Mouse (Mus musculus) heart, adult 2 months (tissue): ENCODE measurements around the gene Fam19a2. TPM values are rescaled to one million over a fixed set of nuclear protein-coding genes. Genes with fewer than 3 reads are reported as not detected.

ENCODE experiments used
- DNase-seq, 2 experiments: peaks; one replicate each; pipeline ENCODE4 v3.0.0; 2021
- H3K27ac ChIP-seq: fragments of 200-600 bp; 2 replicates; pipeline ENCODE4 v1.8.1; 2022
- H3K27me3 ChIP-seq: fragments of 200-500 bp; 2 replicates; pipeline ENCODE4 v1.6.1; 2012; ENCODE audit warnings: mild to moderate bottlenecking, low read length, inconsistent platforms, mixed read lengths; ENCODE audit not compliant: control insufficient read depth, insufficient read depth
- H3K36me3 ChIP-seq: fragments of 200-500 bp; 2 replicates; pipeline ENCODE4 v1.6.1; 2012; ENCODE audit warnings: low read length, inconsistent platforms; ENCODE audit not compliant: control insufficient read depth, insufficient read depth
- H3K4me1 ChIP-seq: fragments of 200-500 bp; 2 replicates; pipeline ENCODE4 v1.6.1; 2011; ENCODE audit warnings: low read length; ENCODE audit not compliant: control insufficient read depth, insufficient read depth
- H3K4me3 ChIP-seq: fragments of 200-600 bp; 2 replicates; pipeline ENCODE4 v1.8.1; 2022
- H3K79me2 ChIP-seq: fragments of 200-500 bp; replicated peaks from 2 replicates; pipeline ENCODE4 v1.6.1; 2012; ENCODE audit warnings: mild to moderate bottlenecking, inconsistent platforms, low read length, moderate library complexity, mixed read lengths; ENCODE audit not compliant: control insufficient read depth, insufficient read depth
- H3K9ac ChIP-seq: fragments of 200-500 bp; 2 replicates; pipeline ENCODE4 v1.6.1; 2012; ENCODE audit warnings: low read depth, mild to moderate bottlenecking, control low read depth, inconsistent platforms, low read length, mixed read lengths
- CTCF ChIP-seq: fragments of 200-600 bp; IDR thresholded peaks from 2 replicates; pipeline ENCODE4 v1.8.1; 2022; ENCODE audit warnings: antibody characterized with exemption, mild to moderate bottlenecking, moderate library complexity
- EP300 ChIP-seq: fragments of 200-500 bp; IDR thresholded peaks from 2 replicates; pipeline ENCODE4 v1.6.1; 2011; ENCODE audit warnings: low read depth, low read length, control low read depth; ENCODE audit not compliant: insufficient read depth
- POLR2A ChIP-seq: fragments of 200-500 bp; IDR thresholded peaks from 2 replicates; pipeline ENCODE4 v1.6.1; 2011; ENCODE audit warnings: mild to moderate bottlenecking, low read depth, low read length, control low read depth; ENCODE audit not compliant: insufficient read depth
- WGBS: fragments of 180-500 bp; shearing (Covaris S2); methylation state at CpG from one replicate; pipeline ENCODE4 v1.1.7; 2018; 5-methylcytosine and 5-hydroxymethylcytosine counted together
- intact Hi-C: fragments of 180-260 bp; cut with DNase I; formaldehyde crosslinking; loops from one replicate; pipeline ENCODE4 v1.15.1; 2025
- polyA plus RNA-seq: library from polyadenylated mRNA; depleted of rRNA; stranded (reverse); fragments of >200 nt; gene quantifications from 2 replicates; pipeline ENCODE4 v1.2.3, GENCODE M21; 2012
- total RNA-seq, 2 experiments: library from RNA; stranded (reverse); gene quantifications; 2 replicates each; pipeline ENCODE4 v1.2.3; 2021

Fam19a2 gene
- total and polyA plus RNA-seq, 3 experiments: 0.11 to 0.13 TPM; not detected in 1

GRCm38 (mm10) chr10:123460466-123460865, 196.7 kb downstream of the Fam19a2 start:
- intact Hi-C loops: no loop called here
- Histone ChIP-seq H3K27ac (no peak overlapping the region), H3K36me3 (no peaks in the 10 kb centered on the region), H3K4me3 (no peak overlapping the region), H3K4me1 (no peaks in the 10 kb centered on the region), H3K27me3 (no peaks in the 10 kb centered on the region), H3K79me2 (no peaks in the 10 kb centered on the region), H3K9ac (no peak overlapping the region)
- TF ChIP-seq CTCF: no peak
- no peak for TF ChIP-seq POLR2A
- TF ChIP-seq EP300: no peak
- DNase-seq: no peak
- WGBS: 79% methylated on average over 5 of the region's 5 CpGs

DNA sequence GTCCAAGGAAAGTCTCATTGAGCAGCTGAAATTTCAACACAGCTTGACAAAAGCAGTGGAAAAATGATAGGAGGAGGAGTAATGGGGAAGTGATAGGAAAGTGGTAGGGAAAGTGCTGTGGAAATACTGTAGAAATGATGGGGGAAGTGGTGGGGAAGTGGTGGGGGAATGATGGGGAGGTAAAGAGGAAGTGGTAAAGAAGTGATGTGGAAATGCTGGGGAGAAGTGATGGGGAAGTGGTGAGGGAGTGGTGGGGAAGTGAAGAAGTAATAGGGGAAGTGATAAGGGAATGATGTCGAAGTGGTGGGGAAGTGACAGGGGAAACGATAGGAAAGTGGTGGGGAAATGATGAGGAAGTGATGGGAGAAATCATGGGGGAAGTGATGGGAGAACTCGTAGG, 198.5 kb downstream of the Fam19a2 start:
- no peaks in the 10 kb centered on the region for H3K27me3 ChIP-seq
- no peak overlapping the region for H3K9ac ChIP-seq
- no peak overlapping the region for H3K4me3 ChIP-seq
- no peak for DNase-seq
- no peak for TF ChIP-seq POLR2A
- TF ChIP-seq EP300: no peak
- TF ChIP-seq CTCF: no peak
- H3K4me1 ChIP-seq: no peaks in the 10 kb centered on the region
- intact Hi-C loops: no loop called here
- H3K27ac ChIP-seq: no peak overlapping the region
- WGBS: 75% methylated on average over 3 of the region's 3 CpGs
- no peaks in the 10 kb centered on the region for H3K36me3 ChIP-seq
- no peaks in the 10 kb centered on the region for H3K79me2 ChIP-seq

- no peak overlapping the region for H3K4me3 ChIP-seq
- peaks cover 2% of the 10 kb centered on the region; the same call in 1 of the 2 replicates for H3K4me1 ChIP-seq
- no peaks in the 10 kb centered on the region for H3K79me2 ChIP-seq
- peak overlapping the region; percentile 53 for H3K27ac ChIP-seq
- TF ChIP-seq EP300: no peak
- TF ChIP-seq POLR2A: no peak
- no peak for TF ChIP-seq CTCF
- no peak for DNase-seq
- WGBS: 57% methylated on average over 3 of the region's 3 CpGs
- H3K9ac ChIP-seq: no peak overlapping the region
- intact Hi-C loops: no loop called here
- no peaks in the 10 kb centered on the region for H3K27me3 ChIP-seq
- peaks cover 3% of the 10 kb centered on the region for H3K36me3 ChIP-seq
These were observed 251.0 kb downstream of the Fam19a2 start for GRCm38 (mm10) chr10:123514749-123515148.

DNA sequence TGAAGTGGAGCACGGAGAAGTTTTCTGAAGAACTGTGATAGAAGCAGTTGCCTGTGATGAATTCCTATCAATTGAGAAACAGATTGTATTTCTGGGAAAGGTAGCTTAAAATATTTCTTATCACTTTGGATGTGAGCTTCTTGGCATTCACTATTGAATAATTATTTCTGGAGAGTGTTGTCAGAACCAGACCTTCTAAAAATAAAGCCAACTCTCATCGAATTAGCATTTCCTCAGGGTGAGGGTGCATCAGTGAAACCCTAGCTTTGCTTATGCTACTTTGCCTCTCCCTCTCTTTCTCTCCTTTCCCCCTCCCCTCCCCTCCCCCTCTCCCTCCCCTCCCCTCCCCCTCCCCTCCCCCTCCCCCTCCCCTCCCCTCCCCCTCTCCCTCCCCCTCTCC, 256.8 kb downstream of the Fam19a2 start:
- H3K4me1 ChIP-seq: peaks cover 4% of the 10 kb centered on the region; the same call in 1 of the 2 replicates
- H3K9ac ChIP-seq: no peak overlapping the region
- H3K4me3 ChIP-seq: no peak overlapping the region
- TF ChIP-seq EP300 (no peak), POLR2A (no peak), CTCF (no peak)
- H3K27me3 ChIP-seq: no peaks in the 10 kb centered on the region
- peak overlapping the region; percentile 79 for H3K27ac ChIP-seq
- no peak for DNase-seq
- intact Hi-C loops: loop anchor here (5.0 kb wide), 1 partner anchor 72 kb away; no protein-coding TSS in a partner anchor
- no peaks in the 10 kb centered on the region; the same call in 1 of the 2 replicates for H3K36me3 ChIP-seq
- 34% methylated on average over 2 of the region's 2 CpGs for WGBS
- no peaks in the 10 kb centered on the region for H3K79me2 ChIP-seq

DNA sequence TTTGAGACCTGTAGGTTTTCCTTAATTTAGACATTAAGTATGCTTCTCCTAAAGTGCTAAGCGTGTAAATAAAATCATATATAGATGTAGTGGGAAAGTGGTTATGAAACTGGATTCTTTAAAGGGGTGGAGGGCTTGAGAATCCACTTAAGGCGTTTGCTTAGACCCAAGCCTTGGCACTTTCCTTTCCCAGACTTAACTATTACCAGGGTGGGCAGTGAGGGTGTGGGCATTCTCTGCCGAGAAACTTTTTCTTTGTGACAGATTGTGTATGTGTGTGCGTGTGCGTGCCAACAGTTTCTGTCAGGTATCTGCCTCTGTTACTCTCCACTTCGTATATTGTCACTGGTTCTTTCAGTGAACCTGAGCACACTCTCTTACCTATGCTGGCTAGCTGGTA, 257.4 kb downstream of the Fam19a2 start:
- intact Hi-C loops: loop anchor here (5.0 kb wide), 1 partner anchor 71 kb away; no protein-coding TSS in a partner anchor
- Histone ChIP-seq H3K9ac (peak overlapping the region; percentile 28; the same call in 1 of the 2 replicates), H3K4me1 (peaks cover 4% of the 10 kb centered on the region; the same call in 1 of the 2 replicates), H3K4me3 (no peak overlapping the region), H3K27me3 (no peaks in the 10 kb centered on the region), H3K79me2 (no peaks in the 10 kb centered on the region), H3K27ac (peak overlapping the region; percentile 90), H3K36me3 (no peaks in the 10 kb centered on the region; the same call in 1 of the 2 replicates)
- peak in 1 of 2 experiments; percentile 18 for DNase-seq
- no peak for TF ChIP-seq EP300
- TF ChIP-seq POLR2A: no peak
- TF ChIP-seq CTCF: no peak
- WGBS: 78% methylated on average over 6 of the region's 6 CpGs

GRCm38 (mm10) chr10:123525424-123525823, 261.6 kb downstream of the Fam19a2 start:
- Histone ChIP-seq H3K36me3 (no peaks in the 10 kb centered on the region), H3K79me2 (no peaks in the 10 kb centered on the region), H3K4me1 (peaks cover 3% of the 10 kb centered on the region; the same call in 1 of the 2 replicates), H3K9ac (no peak overlapping the region), H3K27me3 (no peaks in the 10 kb centered on the region), H3K4me3 (no peak overlapping the region), H3K27ac (no peak overlapping the region)
- DNase-seq: no peak
- intact Hi-C loops: no loop called here
- WGBS: 91% methylated on average over 5 of the region's 5 CpGs
- no peak for TF ChIP-seq CTCF
- no peak for TF ChIP-seq EP300
- no peak for TF ChIP-seq POLR2A
